Mouse (Mus musculus): ENCODE results near the gene Hlf.

- TF ChIP-seq POLR2A (IDR thresholded peaks at IDR 0.05; ENCODE audit: insufficient read length, low read depth) (no peak), MAX (IDR thresholded peaks at IDR 0.05; ENCODE audit: low read depth) (no peak), POLR2AphosphoS2 (IDR thresholded peaks at IDR 0.05; ENCODE audit: insufficient read length, low read depth) (no peak), MYOG (IDR thresholded peaks at IDR 0.05; ENCODE audit: control insufficient read depth in 1 of 3, insufficient read depth in 1 of 3, insufficient read length in 2 of 3, low read depth in 2 of 3) (no peak), CEBPB (IDR thresholded peaks at IDR 0.05; ENCODE audit: insufficient read depth, poor library complexity, severe bottlenecking) (no peak), SRF (IDR thresholded peaks at IDR 0.05; ENCODE audit: control insufficient read depth, insufficient read length, low read depth) (no peak), USF1 (IDR thresholded peaks at IDR 0.05; ENCODE audit: low read depth) (no peak)
Observed at GRCm38 (mm10) chr11:90317482-90317881, 73.2 kb downstream of the Hlf start.

Measured in myocyte (in vitro differentiated cells).